Mouse (Mus musculus) gastrocnemius, adult 2 months (tissue): Measurements from ENCODE around the gene Atp5h. TPM values are rescaled to one million over a fixed set of nuclear protein-coding genes. Genes with fewer than 3 reads are reported as not detected.
"Not testable (repeated sequence)": the region's sequence is repeated elsewhere in the genome, so short reads cannot be mapped to it uniquely, and the experiment has no call there.

Experiments
- DNase-seq: peaks from one replicate; pipeline ENCODE4 v3.0.0; 2022
- H3K27ac ChIP-seq: fragments of 200-600 bp; 2 replicates; pipeline ENCODE4 v1.8.1; 2022; ENCODE audit warnings: mild to moderate bottlenecking
- H3K4me3 ChIP-seq: fragments of 200-600 bp; 2 replicates; pipeline ENCODE4 v1.8.1; 2022; ENCODE audit warnings: mild to moderate bottlenecking, moderate library complexity
- CTCF ChIP-seq: fragments of 200-600 bp; IDR thresholded peaks from 2 replicates; pipeline ENCODE4 v1.8.1; 2022; ENCODE audit warnings: antibody characterized with exemption, mild to moderate bottlenecking, moderate library complexity
- intact Hi-C: fragments of 180-260 bp; cut with DNase I; formaldehyde crosslinking; loops from one replicate; pipeline ENCODE4 v1.15.1; 2025
- total RNA-seq, 2 experiments: library from RNA; stranded (reverse); gene quantifications; 2 replicates each; pipeline ENCODE4 v1.2.3; 2021

The Atp5h gene
- total RNA-seq, 2 experiments from 2014 or later: 680 to 956 TPM

DNA sequence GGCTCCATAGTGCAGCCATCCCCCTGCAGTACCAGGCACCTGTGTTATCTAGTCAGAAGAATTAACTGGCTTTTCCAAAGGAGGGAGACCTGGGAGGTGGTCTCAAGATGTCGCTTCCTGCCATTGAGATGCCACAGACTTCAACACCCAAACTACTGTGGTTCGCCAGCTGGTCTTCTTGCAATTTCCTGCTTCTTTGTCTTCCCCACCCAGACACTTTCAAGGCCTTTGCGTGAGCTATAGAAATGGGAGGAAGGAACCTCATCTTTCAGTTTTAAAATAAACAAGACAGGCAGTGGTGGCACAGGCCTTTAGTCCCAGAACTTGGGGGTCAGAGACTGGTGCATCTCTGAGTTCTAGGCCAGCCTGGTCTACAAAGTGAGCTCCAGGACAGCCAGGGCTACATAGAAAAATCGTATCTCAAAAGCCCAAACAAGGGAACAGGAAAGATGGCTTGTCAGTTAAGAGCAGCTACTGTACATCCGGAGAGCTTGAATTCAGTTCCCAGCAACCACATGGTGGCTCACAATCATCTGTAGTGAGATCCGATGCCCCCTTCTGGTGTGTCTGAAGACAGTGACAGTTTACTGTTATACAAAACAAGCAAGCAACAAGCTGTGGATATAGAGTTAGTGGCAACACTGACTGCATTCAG, 11.4 kb downstream of the Atp5h start:
- intact Hi-C loops: no loop called here
- Histone ChIP-seq H3K27ac (no peak overlapping the region), H3K4me3 (no peak overlapping the region)
- no peak for TF ChIP-seq CTCF
- DNase-seq: no peak

DNA sequence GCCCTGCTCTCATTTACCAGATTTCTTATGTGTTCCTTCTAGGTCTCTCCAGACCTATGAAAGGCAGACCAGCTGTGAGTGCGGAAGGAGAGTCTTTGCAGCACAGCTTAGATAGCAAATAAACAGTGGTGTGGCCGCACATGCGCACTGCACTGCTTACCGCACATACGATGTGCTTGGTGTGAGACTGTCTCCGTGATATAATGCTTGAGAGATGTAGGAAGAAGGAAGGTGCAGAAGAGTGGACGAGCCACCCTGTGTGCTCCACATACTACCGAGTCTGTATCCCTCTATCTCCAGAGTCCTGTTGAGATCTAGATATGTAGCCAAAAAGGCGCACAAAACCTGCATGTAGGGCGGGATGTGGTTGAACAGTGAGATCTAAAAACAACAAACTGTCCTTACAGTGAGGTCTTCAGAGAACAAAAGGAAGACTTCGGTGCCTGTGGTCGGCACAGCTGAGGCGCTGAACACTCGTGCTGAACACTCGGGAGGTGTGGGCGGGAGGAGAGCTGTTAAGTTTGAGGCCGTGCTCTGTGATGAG, 12.8 kb downstream of the Atp5h start:
- intact Hi-C loops: no loop called here
- no peak overlapping the region for H3K27ac ChIP-seq
- H3K4me3 ChIP-seq: no peak overlapping the region
- no peak for DNase-seq
- TF ChIP-seq CTCF: no peak

DNA sequence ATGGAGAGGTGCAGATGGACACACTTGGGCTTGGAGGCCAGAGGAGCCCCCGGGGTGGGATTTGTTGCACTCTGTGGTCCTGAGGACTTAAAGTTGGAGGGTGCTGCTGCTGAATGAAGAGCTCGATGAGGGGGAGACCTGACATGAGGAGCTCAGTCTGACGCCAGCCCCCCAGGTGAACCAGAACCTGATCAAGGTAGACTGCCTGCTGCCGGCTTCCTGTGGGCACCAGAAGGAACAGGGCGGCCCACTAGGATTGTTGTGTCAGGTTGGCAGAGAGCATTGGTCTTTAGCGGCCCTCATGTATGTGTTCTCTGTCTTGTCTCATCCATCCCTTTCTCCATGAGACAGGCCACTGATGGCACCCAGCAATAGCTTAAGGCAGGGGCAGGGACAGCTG, 14.0 kb downstream of the Atp5h start:
- H3K4me3 ChIP-seq: no peak overlapping the region
- no peak for DNase-seq
- H3K27ac ChIP-seq: no peak overlapping the region
- intact Hi-C loops: no loop called here
- TF ChIP-seq CTCF: no peak

DNA sequence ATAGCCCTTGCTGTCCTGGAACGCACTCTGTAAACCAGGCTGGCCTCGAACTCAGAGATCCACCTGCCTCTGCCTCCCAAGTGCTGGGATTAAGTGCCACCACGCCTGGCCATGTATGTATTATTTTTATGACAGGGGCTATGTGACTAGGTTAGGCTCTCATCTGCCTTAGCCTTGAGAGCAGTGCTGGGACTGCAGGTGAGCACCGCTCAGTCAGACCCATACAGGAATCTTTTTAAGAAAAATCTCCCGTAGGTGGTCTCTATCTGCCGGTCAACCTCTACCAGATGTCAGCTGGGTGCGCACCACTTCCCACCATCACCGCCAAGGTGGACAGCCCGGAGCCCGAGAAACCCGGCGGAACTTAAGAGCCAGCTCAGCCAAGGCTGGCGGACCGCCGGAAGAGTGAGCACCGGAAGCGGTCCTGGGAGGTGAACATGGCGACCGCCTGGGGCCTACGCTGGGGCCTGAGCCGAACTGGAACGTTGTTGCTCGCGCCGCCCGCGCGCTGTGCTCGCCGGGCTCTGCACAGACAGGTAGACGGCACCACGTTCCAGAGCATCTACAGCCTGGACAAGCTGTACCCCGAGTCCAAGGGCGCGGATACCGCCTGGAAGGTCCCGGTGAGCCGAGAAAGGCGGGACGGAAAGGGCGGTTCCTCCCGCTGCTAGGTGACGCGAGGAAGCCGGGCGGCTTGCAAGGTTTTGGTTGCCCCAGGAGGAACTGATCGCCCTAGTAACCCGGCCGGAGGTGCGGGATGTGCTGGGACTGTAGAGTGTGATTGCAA, 16.2 kb downstream of the Atp5h start, which contains the start of gene Mrpl58:
Mrpl58 (plus strand) TSS at position 415 of the 787 bp plus-strand sequence.
- intact Hi-C loops: no loop called here
- peak; percentile 6; the same call in 1 of the 2 replicates for TF ChIP-seq CTCF
- H3K27ac ChIP-seq: peak within 1 kb of the TSS; percentile 95
- peak; percentile 93 for DNase-seq
- peak within 1 kb of the TSS; percentile 81 for H3K4me3 ChIP-seq

DNA sequence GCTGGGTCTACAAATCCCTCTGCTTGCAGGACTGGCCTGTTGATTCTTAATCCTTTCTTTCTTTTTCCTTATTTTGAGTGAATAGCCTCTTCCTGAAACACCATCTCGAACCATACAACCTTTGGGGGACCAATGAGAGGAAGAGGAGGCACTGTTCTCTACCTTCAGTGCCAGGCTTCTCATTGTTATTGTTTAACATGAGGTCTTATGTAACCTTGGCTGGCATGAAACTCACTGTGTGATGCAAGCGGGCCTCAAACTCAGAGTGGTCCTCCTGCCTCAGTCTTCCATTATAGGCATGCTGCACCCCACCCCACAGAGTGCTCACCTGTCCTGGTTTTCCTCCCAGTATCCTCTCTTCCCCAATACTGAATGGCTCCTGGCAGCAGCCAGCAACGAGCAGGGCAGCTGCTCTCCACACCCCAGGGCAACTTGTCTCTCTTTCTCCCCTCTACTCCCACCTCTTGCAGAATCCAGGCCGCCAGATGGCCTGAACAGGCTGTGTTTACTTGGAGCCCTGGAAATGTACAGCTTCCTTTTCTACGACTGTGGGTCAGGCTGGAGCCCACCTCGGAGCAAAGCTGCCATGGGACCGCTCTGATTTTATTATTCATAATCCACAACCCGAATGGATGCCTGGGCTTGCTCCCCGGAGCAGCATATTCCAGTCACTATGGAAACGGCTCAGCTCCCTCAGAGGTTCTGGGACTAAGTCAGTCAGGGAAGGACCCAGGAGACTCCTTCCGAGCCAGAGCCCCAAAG, 19.0 kb downstream of the Atp5h start:
- no peak for DNase-seq
- no peak overlapping the region for H3K27ac ChIP-seq
- no peak overlapping the region for H3K4me3 ChIP-seq
- intact Hi-C loops: no loop called here
- TF ChIP-seq CTCF: no peak

DNA sequence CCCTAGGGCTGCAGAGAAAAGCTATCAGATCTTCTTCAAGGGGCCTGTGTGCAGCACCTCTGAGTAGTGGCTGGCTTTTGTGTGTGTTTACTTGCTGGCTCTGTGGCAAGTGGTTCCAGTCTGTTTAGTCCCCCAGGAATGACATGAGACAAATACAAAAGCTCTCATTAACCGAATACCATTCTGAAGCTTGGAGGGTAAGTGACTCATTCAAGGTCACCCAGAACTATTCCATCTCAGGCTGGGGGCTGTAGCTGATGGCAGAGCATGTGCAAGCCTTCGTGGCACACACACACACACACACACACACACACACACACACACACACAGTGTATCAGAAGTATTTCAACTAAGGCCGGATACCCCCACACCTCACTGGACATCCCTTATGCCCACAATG, 19.6 kb downstream of the Atp5h start:
- Histone ChIP-seq H3K4me3 (no peak overlapping the region), H3K27ac (no peak overlapping the region)
- intact Hi-C loops: no loop called here
- no peak for TF ChIP-seq CTCF
- DNase-seq: no peak

DNA sequence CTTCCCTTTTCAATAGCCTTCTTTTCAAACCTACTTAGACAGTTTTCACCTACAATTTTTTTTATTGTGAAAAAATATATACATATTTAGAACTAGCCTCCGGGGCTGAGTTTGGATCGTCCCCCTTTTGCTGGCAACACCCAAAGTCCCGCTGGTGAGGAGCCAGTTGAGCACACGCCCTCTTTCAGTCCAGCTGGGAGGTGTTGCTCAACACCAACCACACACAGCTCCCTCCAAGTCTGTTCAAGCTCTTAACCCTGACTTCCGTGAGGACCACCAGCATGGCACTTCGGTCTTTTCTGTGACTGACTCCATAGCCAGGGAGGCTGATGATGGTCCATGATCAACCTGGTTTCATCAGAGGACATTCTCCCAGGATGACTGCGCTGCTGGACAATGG, 21.7 kb downstream of the Atp5h start:
- Histone ChIP-seq H3K27ac (no peak overlapping the region), H3K4me3 (no peak overlapping the region)
- TF ChIP-seq CTCF: no peak
- intact Hi-C loops: no loop called here
- DNase-seq: peak; percentile 46

DNA sequence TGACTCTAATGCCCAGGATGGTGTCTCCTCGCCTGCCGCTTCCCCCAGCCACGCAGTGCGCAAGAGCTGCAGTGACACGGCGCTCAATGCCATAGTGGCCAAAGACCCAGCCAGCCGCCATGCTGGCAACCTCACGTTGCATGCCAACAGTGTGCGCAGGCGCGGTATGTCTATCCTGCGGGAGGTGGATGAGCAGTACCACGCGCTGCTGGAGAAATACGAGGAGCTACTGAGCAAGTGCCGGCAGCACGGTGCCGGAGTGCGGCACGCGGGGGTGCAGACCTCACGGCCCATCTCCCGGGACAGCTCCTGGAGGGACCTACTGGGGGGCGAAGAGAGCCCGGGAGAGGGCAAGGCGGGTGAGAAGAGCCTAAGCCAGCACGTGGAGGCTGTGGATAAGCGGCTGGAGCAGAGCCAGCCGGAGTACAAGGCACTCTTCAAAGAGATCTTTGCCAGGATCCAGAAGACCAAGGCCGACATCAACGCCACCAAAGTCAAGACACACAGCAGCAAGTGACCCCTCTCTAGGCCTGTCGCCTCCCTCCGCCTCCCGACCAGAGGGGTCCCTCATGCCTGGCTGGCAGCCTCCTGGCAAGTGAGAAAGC, 25.9 kb downstream of the Atp5h start:
- no peak for DNase-seq
- TF ChIP-seq CTCF: no peak
- Histone ChIP-seq H3K4me3 (no peak overlapping the region), H3K27ac (no peak overlapping the region)
- intact Hi-C loops: no loop called here

DNA sequence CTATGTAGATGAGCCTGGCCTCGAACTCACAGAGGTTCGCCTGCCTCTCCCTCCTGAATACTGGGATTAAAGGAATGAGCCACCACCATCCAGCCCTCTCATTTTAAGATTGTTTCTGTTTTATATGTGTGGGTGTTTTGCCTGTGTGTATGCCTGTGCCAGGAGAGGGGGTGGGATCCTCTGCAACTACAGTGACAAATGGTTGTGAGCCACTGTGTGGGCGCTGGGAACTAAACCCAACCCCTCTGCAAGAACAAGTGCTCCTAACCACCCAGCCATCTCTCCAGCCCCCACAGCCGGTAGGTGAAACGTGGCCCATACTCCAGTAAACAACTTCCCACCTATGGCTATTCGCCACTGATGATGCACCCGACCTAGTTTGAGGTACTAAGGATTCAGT, 28.4 kb downstream of the Atp5h start:
- no peak overlapping the region for H3K4me3 ChIP-seq
- intact Hi-C loops: no loop called here
- no peak for TF ChIP-seq CTCF
- no peak overlapping the region for H3K27ac ChIP-seq
- no peak for DNase-seq

DNA sequence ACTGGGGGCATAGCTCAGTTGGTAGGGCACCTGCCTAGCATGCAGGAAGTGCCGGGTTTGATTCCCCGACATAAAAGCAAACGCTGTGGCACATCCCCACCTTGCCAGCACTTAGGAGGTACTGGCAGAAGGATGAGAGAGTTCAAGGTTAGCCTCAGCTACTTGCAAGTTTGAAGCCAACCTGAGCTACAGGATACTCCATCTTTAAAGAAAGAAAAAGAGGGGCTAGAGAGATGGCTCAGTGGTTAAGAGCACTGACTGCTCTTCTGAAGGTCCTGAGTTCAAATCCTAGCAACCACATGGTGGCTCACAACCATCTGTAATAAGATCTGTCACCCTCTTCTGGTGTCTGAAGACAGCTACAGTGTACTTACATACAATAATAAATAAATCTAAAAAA, 32.9 kb downstream of the Atp5h start:
- intact Hi-C loops: loop anchor here (10.0 kb wide), 1 partner anchor 712 kb away; the partner anchor contains the start of gene Ttyh2
- H3K27ac ChIP-seq, DNase-seq, H3K4me3 ChIP-seq: not testable (repeated sequence)

DNA sequence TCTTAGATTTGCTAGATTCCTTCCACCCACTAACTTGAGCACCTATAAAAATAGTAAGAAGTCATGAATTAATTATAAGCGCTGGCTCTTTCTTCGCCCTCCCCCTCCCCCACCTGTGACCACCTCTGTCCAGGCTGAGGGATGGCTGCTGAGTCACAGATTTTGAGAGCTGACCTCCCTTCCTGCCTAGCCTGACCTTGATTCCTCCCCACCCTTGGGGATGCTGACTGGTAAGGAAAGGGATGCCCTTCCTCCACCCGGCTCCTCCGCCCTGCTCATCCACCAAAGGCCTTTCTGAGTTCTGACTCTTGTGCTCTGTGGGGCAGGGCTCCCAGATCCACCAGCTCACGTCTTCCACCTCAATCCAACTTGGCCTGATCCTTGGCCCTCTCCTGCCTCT, 35.2 kb downstream of the Atp5h start:
- Histone ChIP-seq H3K4me3 (no peak overlapping the region), H3K27ac (peak overlapping the region; percentile 89)
- TF ChIP-seq CTCF: no peak
- no peak for DNase-seq
- intact Hi-C loops: loop anchor here (10.0 kb wide), 1 partner anchor 710 kb away; the partner anchor contains the start of gene Ttyh2

DNA sequence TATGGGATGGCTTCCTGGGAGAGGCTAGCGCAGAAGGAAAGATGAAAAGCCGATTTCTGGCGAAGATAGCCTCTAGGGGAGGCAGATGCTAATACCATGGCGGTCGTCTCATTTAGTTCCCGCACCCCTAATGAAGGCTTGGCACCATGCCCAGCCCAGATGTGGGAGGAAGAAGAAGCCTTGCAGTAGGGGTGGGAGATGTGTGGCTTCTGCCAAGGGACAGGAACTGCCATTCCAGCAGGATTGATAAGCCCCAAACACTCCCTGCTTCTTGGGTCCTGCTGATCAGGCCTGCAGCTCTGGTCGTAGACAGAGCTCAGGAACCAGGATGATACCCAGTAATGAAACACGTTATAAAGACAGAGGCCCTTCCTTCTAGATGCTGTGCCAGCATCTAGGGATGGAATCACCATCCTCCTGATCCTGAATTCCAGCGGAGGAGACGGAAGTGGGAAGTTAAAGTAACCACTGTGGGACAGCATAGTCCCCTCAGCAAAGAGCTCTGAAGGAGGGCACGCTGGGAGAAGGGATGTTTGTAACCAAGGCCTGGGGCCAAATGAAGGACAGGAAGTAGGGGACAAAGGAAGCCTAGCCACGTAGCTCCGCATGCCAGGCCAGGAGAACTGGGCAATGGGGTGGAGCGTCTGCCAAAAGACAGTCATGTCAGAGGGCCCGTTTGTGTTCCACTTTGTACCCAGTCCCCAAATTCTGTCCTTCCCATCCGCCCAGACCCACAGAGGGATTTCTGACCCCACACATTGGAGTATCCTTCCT, 35.9 kb downstream of the Atp5h start:
- no peak for TF ChIP-seq CTCF
- Histone ChIP-seq H3K4me3 (peak overlapping the region; percentile 92), H3K27ac (peak overlapping the region; percentile 89)
- intact Hi-C loops: loop anchor here (10.0 kb wide), 1 partner anchor 709 kb away; the partner anchor contains the start of gene Ttyh2
- no peak for DNase-seq
